Mouse (Mus musculus): ENCODE measurements at regions not wholly inside any gene's neighbourhood (a gene's known extent, or its start where the extent isn't known, plus 50 kb on each side); places are given as distances from the start of the nearest gene placed in this dataset.
"Not testable (repeated sequence)": the region's sequence is repeated elsewhere in the genome, so short reads cannot be mapped to it uniquely, and the experiment has no call there.

DNA sequence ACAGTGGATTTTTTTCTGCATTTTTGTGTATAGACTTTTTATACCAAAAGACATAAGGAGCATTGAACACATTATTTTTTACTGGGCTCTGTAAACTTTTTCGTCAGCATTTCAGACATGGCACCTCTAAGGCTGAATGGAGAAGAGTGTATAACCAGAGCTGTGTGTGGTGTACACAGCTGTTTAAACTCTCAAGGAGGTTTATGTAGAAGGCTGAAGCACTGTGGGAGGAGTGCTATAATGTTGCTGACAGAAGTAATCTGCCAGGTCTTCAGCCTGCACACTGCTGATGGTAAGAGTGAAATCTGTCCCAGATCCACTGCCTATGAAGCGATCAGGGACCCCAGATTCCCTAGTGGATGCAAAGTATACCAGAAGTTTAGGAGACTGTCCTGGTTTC, 575.4 kb downstream of the Rpia start:
- TF ChIP-seq POLR2A, CTCF (IDR thresholded peaks at IDR 0.05; ENCODE audit: extremely low read depth, insufficient read depth, low read length): not testable (repeated sequence)

Measured in cortical plate, adult 2 months (tissue).